Mouse (Mus musculus): ENCODE data around the gene Tmem59. TPM values are rescaled to one million over a fixed set of nuclear protein-coding genes. Genes with fewer than 3 reads are reported as not detected.

The Tmem59 gene
- polyA plus RNA-seq, 1 experiment from 2014 or later = 391 TPM

DNA sequence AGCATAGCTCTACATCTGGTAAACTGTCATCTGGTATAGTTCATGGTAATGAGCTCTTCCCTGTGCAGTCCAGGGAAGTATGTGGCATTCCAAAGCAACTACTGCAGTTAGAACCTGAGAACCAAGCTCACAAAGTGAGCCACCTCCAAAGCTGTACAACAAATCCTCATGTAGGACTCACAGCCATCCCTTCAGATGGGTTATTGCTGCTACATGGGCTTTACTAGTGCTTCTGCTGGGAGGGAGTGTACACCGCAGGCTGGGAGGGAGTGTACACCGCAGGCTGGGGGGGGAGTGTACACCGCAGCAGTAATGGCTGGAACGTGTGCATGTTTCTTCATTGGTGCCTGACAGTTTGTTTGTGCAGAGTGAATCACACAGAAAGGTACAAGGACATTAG lies 5.0 kb downstream of the Tmem59 start:
- H3K27ac ChIP-seq (replicated peaks) = no peak overlapping the region
- no peaks in the 10 kb centered on the region for H3K9me3 ChIP-seq
- H3K4me2 ChIP-seq (replicated peaks) = no peak overlapping the region
- H3K4me3 ChIP-seq = no peak overlapping the region
- ATAC-seq (replicated peaks) = no peak
- H3K9ac ChIP-seq (replicated peaks) = no peak overlapping the region
- 89% methylated on average over 4 of the region's 4 CpGs for WGBS
- H3K36me3 ChIP-seq = peaks cover 22% of the 10 kb centered on the region
- H3K4me1 ChIP-seq = peaks cover 30% of the 10 kb centered on the region
- no peaks in the 10 kb centered on the region for H3K27me3 ChIP-seq

DNA sequence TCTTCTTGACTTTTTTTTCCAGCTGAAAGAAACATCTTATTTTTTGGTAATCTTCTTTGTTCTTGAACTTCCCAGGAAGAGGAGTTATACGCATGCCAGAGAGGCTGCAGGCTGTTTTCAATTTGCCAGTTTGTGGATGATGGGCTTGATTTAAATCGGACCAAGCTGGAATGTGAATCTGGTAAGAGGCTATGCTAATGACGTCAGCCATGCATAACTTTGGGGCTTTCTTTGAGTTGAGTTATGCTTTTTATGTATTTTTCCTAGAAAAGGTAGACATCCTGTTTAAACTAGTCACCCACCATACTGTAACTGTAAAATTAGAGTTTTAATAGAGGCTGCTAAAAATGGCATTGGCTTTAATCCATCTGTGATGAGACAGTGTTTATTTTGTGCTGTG lies 7.5 kb downstream of the Tmem59 start:
- Histone ChIP-seq H3K4me1 (peaks cover 19% of the 10 kb centered on the region), H3K27me3 (no peaks in the 10 kb centered on the region), H3K27ac (replicated peaks) (no peak overlapping the region), H3K9me3 (no peaks in the 10 kb centered on the region), H3K4me2 (replicated peaks) (no peak overlapping the region), H3K36me3 (peaks cover 45% of the 10 kb centered on the region), H3K4me3 (no peak overlapping the region), H3K9ac (replicated peaks) (no peak overlapping the region)
- 70% methylated on average over 3 of the region's 3 CpGs for WGBS
- no peak for ATAC-seq (replicated peaks)

DNA sequence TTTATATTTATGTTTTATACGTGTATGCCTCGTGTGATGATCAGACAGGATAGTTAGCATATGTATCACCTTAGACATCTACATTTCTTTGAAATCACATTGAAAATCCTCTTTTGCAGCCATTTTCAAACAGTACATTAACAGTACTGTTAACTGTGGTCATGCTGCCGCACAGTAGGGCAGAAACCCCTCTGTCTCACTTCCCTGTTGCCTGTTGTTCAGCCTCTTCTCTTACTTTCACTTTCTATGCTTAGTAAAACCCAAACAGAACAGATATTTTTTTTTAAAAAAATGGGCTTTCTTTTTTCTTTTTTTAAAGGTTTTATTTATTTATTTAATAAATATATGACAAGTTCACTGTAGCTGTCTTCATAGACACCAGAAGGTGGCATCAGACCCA lies 15.6 kb downstream of the Tmem59 start:
- no peaks in the 10 kb centered on the region for H3K27me3 ChIP-seq
- H3K9ac ChIP-seq (replicated peaks) = no peak overlapping the region
- H3K4me2 ChIP-seq (replicated peaks) = no peak overlapping the region
- H3K4me1 ChIP-seq = no peaks in the 10 kb centered on the region
- WGBS = 97% methylated on average over 3 of the region's 3 CpGs
- no peak overlapping the region for H3K4me3 ChIP-seq
- peaks cover 83% of the 10 kb centered on the region for H3K36me3 ChIP-seq
- H3K27ac ChIP-seq (replicated peaks) = no peak overlapping the region
- H3K9me3 ChIP-seq = no peaks in the 10 kb centered on the region
- no peak for ATAC-seq (replicated peaks)

DNA sequence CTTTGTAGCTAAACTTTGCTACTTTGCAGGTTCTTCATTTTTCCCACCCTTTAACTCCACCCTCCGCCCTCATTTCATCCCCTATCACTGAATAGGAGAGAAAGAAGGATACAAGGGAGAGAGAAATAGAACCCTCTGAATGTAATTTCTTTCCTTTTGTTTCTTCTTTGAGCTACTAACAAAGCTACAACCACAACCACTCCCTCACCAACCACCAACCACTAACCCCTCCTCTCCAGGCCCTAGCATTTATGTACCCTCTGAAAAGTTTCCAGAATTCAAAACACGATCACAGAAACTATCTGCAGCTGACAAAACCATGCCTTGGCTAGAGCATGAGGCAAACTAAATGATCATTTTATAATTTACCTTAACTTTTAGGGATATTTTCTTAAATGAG lies 18.3 kb downstream of the Tmem59 start:
- 88% methylated on average over 2 of the region's 2 CpGs for WGBS

DNA sequence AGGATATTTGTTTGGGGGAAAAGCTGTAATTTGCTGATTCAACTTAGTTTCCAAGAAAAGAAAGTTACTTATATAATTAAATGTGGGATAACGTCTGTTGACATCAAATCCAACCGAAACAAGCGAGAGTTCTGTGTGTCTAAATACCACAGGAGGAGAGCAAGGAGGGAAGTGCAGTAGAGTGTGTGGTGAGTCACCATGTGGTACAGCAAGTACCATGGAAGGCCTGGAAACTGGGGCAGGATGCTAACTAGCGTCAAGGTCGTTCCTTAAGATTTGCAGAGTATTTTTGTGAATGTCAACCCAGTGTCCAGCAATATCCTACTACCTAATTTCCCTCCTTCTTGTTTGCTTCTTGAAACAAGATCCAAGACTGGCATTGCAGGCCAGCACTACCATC lies 19.9 kb downstream of the Tmem59 start:
- Histone ChIP-seq H3K4me3 (no peak overlapping the region), H3K4me1 (no peaks in the 10 kb centered on the region), H3K27me3 (no peaks in the 10 kb centered on the region), H3K9me3 (no peaks in the 10 kb centered on the region), H3K27ac (replicated peaks) (no peak overlapping the region), H3K4me2 (replicated peaks) (no peak overlapping the region), H3K9ac (replicated peaks) (no peak overlapping the region), H3K36me3 (peaks cover 89% of the 10 kb centered on the region)
- WGBS = 94% methylated on average over 5 of the region's 5 CpGs
- ATAC-seq (replicated peaks) = no peak

More for the DNA sequence above, 18.3 kb downstream of the Tmem59 start:
- no peak overlapping the region for H3K27ac ChIP-seq (replicated peaks)
- no peaks in the 10 kb centered on the region for H3K27me3 ChIP-seq
- H3K36me3 ChIP-seq = peaks cover 85% of the 10 kb centered on the region
- no peak overlapping the region for H3K9ac ChIP-seq (replicated peaks)
- H3K4me2 ChIP-seq (replicated peaks) = no peak overlapping the region
- no peak overlapping the region for H3K4me3 ChIP-seq
- no peaks in the 10 kb centered on the region for H3K4me1 ChIP-seq
- no peaks in the 10 kb centered on the region for H3K9me3 ChIP-seq
- no peak for ATAC-seq (replicated peaks)

DNA sequence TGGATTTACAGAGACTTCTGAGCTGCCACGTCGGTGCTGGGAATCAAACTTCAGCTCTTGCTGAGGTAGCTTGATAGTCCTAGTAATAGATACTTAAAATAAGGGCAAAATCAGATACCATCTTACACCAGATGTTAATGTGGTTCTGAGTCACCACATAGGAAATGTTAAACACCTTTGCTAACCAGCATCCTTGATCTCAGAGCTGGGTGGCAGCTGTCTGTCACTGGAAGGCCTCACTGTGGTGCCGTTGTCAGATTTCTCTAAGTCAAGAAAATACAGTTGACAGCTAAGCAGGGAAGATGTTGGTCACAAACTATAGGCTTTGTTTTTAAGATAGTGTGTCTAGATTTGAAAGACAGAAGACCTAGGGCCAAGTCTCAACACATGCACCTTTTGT lies 23.6 kb downstream of the Tmem59 start:
- no peak for ATAC-seq (replicated peaks)
- H3K4me1 ChIP-seq = no peaks in the 10 kb centered on the region
- H3K27ac ChIP-seq (replicated peaks) = no peak overlapping the region
- H3K9ac ChIP-seq (replicated peaks) = no peak overlapping the region
- H3K27me3 ChIP-seq = no peaks in the 10 kb centered on the region
- H3K4me2 ChIP-seq (replicated peaks) = no peak overlapping the region
- peaks cover 85% of the 10 kb centered on the region for H3K36me3 ChIP-seq
- no peaks in the 10 kb centered on the region for H3K9me3 ChIP-seq
- WGBS = 97% methylated on average over 3 of the region's 3 CpGs
- no peak overlapping the region for H3K4me3 ChIP-seq

DNA sequence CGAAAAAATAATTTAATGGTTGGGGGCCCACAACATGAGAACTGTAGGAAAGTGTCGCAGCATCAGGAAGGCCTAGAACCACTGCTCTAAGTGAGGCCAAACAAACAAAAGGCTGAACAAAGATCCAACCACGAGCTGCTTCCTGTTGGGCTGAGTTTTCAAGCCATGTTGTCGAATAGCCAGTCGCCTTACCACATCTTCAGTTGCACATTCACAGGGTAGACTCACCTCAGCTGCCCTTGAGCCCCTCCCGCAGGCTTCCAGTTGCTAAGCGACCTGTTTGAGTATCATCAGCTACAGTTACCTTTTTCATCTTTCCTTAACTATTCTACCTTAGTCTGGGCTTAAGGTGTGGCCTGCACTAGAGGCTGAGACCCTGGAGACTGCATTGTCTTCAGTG lies 24.8 kb downstream of the Tmem59 start:
- H3K4me1 ChIP-seq = no peaks in the 10 kb centered on the region
- no peak overlapping the region for H3K4me3 ChIP-seq
- 91% methylated on average over 7 of the region's 7 CpGs for WGBS
- no peak overlapping the region for H3K27ac ChIP-seq (replicated peaks)
- H3K9ac ChIP-seq (replicated peaks) = no peak overlapping the region
- H3K9me3 ChIP-seq = no peaks in the 10 kb centered on the region
- no peaks in the 10 kb centered on the region for H3K27me3 ChIP-seq
- H3K36me3 ChIP-seq = peaks cover 76% of the 10 kb centered on the region
- H3K4me2 ChIP-seq (replicated peaks) = no peak overlapping the region
- ATAC-seq (replicated peaks) = no peak

DNA sequence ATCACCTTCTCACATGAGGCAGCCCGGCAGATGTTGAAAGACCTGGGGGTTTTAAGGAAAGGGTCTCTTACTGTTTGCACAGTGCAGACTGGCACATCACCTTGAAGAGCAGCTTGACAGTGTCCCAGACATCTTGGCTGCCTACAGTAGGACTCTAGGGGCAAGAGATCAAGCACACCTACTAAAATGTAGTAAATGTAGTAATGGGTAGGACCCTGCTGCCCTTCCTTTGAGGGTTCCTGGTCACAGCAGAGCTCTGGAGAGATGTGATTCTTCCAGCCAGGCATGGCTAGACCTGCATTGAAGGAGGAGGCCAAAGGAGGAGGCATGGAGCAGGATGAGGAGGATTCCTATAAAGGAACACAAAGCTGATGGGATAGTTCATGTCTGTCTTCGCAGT lies 28.8 kb downstream of the Tmem59 start:
- H3K27ac ChIP-seq (replicated peaks) = no peak overlapping the region
- WGBS = 98% methylated on average over 2 of the region's 2 CpGs
- no peak for ATAC-seq (replicated peaks)
- H3K36me3 ChIP-seq = peaks cover 37% of the 10 kb centered on the region
- H3K9me3 ChIP-seq = no peaks in the 10 kb centered on the region
- H3K4me1 ChIP-seq = no peaks in the 10 kb centered on the region
- H3K4me3 ChIP-seq = no peak overlapping the region
- H3K9ac ChIP-seq (replicated peaks) = no peak overlapping the region
- H3K4me2 ChIP-seq (replicated peaks) = no peak overlapping the region
- no peaks in the 10 kb centered on the region for H3K27me3 ChIP-seq

DNA sequence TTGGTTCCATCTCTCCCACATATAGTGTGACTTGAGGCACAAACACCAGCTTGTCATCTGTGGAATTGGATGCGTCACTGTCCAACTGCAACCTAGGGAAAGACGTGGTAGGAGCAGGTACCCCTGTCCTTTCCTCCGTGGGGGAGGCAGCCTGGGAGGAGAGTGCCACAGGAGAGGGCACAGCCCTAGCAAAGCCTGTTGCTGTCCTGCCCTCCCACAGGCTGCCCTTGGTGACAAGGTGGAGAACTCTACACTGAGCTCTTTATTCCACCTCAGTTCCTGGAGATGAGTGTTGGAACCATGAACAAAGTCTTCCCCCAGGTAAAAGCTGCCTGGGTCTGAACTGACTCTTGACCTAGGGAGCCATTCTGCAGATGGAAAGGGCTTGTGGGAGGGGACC lies 30.7 kb downstream of the Tmem59 start, which contains the start of gene Ldlrad1:
Gene Ldlrad1 (plus strand): TSS at position 301 of the 400 bp plus-strand sequence.
- H3K4me1 ChIP-seq = no peaks in the 10 kb centered on the region
- no peak for ATAC-seq (replicated peaks)
- H3K4me3 ChIP-seq = no peak within 1 kb of the TSS
- H3K9me3 ChIP-seq = no peaks in the 10 kb centered on the region
- peaks cover 22% of the 10 kb centered on the region for H3K36me3 ChIP-seq
- H3K27ac ChIP-seq (replicated peaks) = no peak within 1 kb of the TSS
- H3K4me2 ChIP-seq (replicated peaks) = no peak within 1 kb of the TSS
- WGBS = 89% methylated on average over 3 of the region's 3 CpGs
- H3K27me3 ChIP-seq = no peaks in the 10 kb centered on the region
- H3K9ac ChIP-seq (replicated peaks) = no peak within 1 kb of the TSS

DNA sequence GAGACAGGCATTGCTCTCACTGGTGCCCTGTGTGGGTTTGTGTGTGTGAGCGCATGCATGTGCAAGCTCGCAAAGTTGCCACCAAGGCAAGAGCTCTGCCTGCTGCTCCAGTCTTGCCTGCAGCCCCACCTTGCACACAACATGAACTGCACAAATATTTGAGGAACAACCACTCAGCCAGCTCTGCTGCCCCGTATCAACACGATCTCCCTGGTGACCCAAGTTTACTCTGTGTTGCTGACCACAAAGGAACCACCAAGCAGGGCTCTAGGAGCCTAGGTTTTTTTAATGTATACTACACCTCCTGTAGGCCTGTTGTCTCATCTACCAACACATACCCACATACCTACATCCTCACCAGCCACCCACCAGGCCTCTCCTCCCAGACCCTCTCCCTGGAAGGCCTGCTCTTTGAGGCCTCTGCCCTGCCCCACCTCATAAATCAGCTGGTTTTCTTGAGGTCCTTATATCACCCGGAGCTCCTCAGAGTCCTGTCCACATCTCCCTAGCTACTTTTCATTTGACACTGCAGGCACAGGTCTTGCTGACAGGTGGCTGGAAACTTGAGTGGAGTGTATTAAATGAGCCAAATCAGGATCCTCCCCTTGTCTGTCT lies 32.4 kb downstream of the Tmem59 start:
- Histone ChIP-seq H3K36me3 (peaks cover 10% of the 10 kb centered on the region; the same call in 1 of the 2 replicates), H3K4me1 (no peaks in the 10 kb centered on the region), H3K27me3 (no peaks in the 10 kb centered on the region), H3K9me3 (no peaks in the 10 kb centered on the region), H3K9ac (replicated peaks) (no peak overlapping the region), H3K4me2 (replicated peaks) (no peak overlapping the region), H3K4me3 (no peak overlapping the region), H3K27ac (replicated peaks) (no peak overlapping the region)
- ATAC-seq (replicated peaks) = no peak
- WGBS = 89% methylated on average over 5 of the region's 5 CpGs

DNA sequence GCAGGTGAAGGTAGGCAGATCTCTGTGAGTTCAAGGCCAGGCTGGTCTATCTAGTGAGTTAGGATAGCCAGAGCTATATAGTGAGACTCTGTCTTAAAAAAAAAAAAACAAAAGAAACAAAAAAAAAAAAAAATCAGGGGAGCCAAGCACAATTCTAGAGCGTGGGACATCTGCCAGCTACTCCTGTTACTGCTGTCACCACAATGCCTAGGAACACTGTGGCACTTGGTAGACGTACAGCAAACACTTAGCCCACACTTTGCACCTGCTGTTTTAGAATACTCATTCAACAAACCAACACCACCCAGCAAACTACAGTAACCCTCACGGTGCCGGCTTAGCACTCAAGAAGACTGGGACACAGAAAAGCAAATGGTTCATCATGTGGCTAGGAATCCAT lies 33.3 kb downstream of the Tmem59 start:
- Histone ChIP-seq H3K27me3 (no peaks in the 10 kb centered on the region), H3K9ac (replicated peaks) (no peak overlapping the region), H3K9me3 (no peaks in the 10 kb centered on the region), H3K4me3 (no peak overlapping the region), H3K4me1 (no peaks in the 10 kb centered on the region), H3K27ac (replicated peaks) (no peak overlapping the region), H3K4me2 (replicated peaks) (no peak overlapping the region), H3K36me3 (0 out of 2 replicates have a peak, but pooled peaks cover 5% of the 10 kb centered on the region)
- ATAC-seq (replicated peaks) = no peak
- WGBS = 49% methylated on average over 4 of the region's 4 CpGs

DNA sequence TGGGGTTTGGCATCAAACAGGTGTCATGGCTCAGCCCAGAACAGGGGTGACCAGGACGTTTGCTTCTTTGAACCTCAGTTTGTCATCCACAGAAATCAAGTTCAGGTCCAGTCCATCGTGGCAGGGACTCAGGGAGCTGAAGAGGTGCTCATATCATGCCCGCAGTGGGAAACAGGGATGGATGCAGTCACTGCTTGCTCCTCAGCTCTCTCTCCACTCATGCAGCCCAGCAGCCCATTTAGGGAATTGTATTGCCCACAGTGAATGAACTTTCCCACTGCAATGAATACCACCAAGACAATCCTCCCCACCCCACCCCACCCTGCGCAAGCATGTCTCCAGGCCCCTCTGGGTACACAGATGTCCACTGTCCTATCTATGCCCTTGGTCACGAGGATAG lies 33.7 kb downstream of the Tmem59 start:
- H3K9me3 ChIP-seq = no peaks in the 10 kb centered on the region

More for the DNA sequence above, 33.7 kb downstream of the Tmem59 start:
- Histone ChIP-seq H3K4me3 (no peak overlapping the region), H3K36me3 (0 out of 2 replicates have a peak, but pooled peaks cover under 1% of the 10 kb centered on the region), H3K27me3 (no peaks in the 10 kb centered on the region), H3K27ac (replicated peaks) (no peak overlapping the region), H3K9ac (replicated peaks) (no peak overlapping the region), H3K4me1 (no peaks in the 10 kb centered on the region), H3K4me2 (replicated peaks) (no peak overlapping the region)
- no peak for ATAC-seq (replicated peaks)
- 81% methylated on average over 5 of the region's 5 CpGs for WGBS

Measured in forebrain, embryonic 15.5 days (tissue).